Mouse (Mus musculus): ENCODE results near the gene Nars2.

The Nars2 gene

DNA sequence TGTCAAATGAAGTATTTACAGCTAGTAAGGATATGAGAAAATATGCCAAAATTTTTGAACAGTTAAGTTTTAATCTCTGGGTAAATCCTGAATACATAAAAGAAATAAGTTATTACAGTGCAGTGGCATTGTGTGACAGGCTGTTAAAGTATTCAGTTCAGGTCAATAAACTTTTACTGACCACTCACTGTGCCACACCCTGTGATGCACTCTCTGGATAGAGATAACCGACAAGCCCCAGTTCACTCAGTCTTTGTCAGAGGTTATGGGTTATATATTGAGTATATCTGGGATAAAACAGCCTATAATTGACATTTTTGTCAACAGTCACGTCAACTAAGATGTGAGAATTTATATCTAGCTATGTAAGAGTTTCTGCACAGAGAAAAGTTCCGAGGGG is 120.2 kb downstream of the Nars2 start:
- in situ Hi-C loops (cut with MboI, MseI): no loop called here

DNA sequence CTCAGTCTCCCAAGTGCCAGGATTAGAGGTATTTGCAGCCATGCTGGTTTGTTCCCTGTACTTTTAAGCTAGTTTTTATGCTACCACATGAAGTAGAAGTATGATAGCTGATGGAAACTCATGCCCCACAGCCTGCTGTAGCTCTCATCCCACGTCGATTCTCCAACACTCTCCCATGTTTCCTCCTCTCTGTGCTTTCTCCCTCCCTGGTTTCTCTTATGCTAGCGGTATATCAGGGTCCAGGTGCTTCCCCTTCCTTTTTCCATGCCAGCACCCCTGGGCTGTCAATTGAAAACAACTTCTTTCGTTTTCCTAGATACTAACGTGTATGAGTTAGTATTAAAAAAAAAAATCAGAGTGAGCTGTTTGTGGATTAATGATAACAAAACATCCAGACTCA is 120.8 kb downstream of the Nars2 start:
- in situ Hi-C loops (cut with MboI, MseI): no loop called here

DNA sequence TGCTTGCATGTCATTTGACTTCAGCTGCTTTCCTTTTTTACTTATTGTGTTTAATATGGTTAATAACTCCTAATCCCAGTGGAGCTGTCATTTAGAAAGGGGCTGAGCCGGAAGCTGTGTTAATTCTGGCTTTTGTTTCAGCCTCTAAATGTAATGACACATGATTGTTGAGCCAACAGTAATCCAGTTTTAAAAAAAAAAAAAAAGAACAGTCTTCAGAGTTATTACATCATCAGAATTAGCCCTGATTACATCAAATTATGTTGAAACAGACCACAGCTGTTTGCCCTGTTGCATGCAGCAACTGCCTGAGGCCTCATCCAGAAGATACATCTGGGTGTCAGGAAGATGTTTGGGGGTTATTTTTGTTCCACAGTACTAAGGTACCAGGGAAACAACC is 123.7 kb downstream of the Nars2 start:
- in situ Hi-C loops (cut with MboI, MseI): no loop called here

DNA sequence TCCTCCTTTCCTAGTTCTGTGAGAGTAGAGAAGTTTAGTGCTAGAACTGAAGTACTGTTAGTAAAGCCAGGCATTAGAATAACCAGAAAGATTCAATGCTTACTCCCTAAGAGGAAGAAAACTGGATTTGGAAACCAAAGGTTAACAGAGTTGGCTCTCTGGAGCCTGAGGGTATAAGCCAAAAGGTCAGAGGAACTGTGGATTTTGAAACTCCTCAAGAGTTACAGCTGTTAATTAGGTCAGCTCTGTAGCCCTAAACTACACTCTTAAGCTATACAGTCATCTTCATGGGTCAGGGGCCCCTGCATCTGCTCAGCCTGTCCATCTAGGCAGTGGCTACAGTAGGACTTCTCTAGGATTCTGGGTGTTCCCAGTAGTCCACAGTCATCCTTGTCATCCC is 125.7 kb downstream of the Nars2 start:
- in situ Hi-C loops (cut with MboI, MseI): no loop called here

DNA sequence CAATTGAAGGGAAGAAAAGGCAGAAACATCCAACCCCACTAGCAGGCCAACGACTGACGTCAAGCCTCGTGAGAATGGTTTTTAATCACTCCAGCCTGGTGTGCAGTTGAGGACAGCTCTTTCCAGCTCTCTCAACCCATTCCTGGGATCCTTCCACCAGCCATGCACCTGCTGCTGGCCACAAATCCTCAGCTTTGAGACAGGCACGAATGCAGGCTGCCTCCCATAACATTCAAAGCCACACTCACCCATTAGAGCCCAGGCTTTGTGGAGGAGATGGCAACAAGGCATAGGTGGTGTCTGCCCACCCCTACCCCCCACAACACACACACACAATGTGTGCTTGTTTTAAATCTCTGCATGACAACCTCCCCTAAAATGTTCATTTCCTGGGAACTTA is 127.4 kb downstream of the Nars2 start:
- in situ Hi-C loops (cut with MboI, MseI): no loop called here

DNA sequence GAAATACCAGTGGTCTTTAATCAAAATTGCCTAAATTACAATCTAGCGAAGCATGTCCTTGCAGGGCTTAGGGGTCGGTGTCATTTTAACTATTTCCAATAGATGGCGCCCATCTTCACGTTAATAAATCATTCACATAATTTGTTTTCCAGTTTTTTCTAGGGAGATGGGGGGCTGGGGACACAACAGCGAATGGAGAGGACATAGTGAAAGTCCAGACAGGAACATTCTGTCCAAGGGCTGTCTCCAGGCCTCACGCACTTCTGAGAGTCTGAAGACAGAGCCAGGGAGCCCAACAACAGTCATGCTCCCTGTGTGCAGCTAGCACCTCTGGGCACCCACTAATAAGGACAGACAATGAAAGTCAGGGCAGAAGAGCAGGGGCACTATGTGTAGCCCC is 127.8 kb downstream of the Nars2 start:
- in situ Hi-C loops (cut with MboI, MseI): no loop called here

DNA sequence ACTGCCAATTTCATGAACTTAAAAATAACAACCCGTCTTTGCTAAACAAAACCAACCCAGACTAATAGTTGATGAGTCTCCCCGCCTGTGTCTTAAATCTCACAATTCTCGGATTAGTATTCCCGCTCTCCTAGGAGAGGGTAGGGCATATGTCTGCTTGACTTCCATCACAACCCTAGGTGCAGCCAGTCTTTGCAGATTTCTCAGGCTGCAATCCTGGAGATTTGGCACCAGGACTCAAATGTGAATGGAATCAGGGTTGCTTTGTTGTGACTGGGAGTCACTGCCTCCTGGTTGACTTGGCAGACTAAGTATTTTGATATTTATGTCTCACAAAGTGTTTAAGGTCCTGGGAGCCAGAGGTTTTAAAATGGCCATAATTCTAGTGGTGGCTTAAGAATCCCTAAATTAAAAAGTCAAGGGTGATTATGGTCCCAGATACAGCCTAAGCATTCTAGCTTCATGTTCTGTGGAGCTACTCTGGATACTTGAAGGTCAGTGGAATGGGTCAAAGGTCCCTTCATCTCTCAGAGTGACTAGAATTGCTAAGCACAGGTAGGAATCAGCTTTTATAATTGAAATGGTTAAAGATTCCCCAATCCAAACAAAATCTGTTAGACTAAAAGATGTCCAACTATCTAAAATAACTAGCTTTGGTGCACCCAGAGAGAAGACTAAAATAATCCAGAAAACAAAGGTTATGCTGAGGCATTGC is 128.5 kb downstream of the Nars2 start:
- in situ Hi-C loops (cut with MboI, MseI): loop anchor here (5.0 kb wide), 1 partner anchor 103 kb away; no protein-coding TSS in a partner anchor

DNA sequence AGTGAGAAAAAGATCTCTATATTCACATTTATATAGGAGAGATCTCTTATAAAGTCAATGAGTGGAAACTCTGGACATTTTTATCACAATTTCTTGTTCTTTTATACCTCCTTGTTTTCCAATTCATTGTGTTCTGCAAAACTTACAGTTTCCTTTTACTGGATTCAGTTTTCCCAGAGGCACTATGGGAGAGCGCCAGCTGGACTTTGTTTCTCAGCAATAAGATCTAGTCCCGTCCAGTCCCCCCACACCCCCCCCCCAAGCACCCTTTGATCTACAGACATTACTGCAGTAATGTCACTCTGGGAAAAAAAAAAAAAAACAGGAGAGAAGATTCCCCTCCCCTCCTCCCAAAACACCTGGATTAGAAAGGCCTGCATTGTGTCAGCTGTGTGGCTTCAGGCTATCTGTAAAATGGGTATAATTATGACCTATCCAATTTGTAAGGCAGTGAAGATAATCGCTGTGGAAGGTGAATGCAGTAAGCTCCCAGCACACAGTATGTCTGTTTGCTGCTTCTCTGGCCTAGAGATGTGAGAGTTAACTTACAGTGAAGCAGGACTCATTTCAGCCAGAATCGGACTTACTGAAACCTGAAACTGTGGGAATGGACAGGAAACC is 129.4 kb downstream of the Nars2 start:
- in situ Hi-C loops (cut with MboI, MseI): loop anchor here (5.0 kb wide), 1 partner anchor 103 kb away; no protein-coding TSS in a partner anchor

DNA sequence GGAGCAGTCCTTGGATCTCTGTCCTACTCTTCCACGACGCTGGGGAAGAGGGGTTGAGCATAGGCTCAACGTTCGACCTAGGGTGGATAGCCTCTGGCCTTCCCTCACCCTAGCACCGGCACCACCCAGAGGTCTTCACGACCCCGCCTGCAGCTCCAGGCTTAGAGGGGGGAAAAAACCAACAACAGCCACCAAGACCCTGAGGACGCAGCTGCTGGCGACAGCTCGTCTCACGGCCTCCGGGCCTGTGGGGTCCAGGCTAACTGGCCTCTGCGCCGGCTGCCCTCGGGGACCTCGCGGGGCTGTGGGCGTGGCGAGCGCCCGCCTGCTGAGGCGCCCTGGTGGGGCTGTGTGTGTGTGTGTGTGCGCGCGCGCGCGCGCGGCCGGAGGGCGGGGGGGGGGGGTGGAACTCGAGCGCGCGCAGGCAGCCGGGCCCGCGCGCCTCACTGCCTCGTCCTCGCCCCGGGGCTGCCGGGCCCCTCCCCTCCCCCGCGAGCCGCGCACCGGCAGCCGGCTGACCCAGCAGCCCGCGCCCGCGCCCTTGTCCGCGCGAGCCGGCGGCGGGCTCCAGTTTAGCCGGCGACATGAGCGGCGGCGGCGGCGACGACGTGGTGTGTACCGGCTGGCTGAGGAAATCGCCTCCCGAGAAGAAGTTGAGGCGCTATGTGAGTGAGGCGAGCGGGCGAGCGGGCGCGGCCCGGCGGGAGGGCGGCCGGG is 130.1 kb downstream of the Nars2 start, which contains the start of gene Gab2:
Gene Gab2 (plus strand): TSS at position 345 of the 717 bp plus-strand sequence.
- in situ Hi-C loops (cut with MboI, MseI): loop anchor here (5.0 kb wide), 1 partner anchor 104 kb away; no protein-coding TSS in a partner anchor

DNA sequence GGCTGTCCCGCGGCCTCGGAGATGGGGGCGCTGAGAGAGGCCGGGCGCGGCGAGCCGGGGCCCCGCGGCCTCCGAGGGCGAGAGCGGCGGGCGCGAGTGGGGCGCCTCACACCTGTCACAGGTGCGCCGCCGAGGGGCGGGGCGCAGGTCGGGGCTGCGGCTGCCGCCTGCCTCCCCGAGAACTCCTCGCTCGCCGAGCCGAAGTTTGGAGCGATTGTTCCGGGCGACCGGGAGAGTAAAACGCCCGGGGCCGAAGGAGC is 130.6 kb downstream of the Nars2 start:
- in situ Hi-C loops (cut with MboI, MseI): loop anchor here (5.0 kb wide), 1 partner anchor 105 kb away; no protein-coding TSS in a partner anchor

DNA sequence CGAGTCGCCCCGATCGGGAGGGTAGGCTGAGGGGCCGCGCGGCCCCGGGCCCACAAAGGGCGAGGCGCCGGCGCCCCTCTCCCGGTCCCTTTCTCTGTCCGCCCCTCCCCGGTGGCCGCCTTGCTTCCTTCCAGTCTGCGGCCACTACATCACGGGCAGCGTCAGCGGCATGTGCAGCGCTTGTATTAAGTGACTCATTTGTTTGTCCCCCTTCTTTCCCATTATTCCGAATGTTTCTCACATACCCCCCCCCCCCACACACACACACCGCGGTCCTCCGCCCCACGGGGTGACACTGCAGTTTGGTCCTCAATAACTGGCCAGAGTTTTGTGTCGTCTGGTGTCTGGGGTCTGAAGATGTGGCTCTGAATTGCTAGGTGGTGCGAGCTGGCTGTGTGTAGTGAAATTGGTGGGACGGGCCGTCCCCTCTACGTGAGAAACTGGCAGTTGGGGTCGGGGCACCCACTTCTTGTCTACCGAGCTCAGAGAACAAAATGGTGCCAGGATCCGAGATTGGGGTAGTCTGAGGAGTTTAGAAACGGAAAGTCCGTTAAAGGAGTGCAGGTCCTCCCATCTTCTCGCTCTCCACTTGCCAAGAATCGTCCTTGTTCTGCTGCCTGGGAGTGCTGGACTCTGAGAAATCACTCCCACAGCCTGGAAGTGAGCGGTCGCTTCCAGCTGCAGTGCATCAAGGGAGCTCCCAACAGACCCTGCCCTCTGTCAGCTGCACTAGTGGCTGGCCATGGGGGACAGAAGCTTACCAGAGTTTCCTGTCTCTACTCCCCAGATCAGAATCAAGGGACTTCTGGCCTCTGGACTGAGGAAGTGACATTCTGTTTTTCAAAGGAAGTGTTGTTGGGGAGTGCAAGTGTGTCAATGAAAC is 131.2 kb downstream of the Nars2 start:
- in situ Hi-C loops (cut with MboI, MseI): loop anchor here (5.0 kb wide), 1 partner anchor 105 kb away; no protein-coding TSS in a partner anchor

DNA sequence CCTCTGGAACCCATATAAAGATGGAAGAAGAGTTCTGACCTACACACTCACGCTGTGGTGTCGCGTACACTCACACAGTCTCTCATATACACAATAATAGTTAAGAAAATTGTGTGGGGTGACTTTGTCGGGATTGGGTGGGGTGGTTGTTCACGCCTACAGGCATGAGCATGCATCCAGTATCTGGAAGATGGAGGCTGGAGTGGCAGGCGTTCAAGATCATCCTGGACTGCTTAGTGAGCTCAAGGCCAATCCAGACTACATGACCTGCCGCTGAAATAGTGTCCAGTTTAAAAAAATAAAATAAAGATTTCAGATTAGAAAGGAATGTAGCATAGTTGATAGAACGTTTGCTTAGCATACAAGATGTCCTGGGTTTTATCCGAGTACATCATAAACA is 132.3 kb downstream of the Nars2 start:
- in situ Hi-C loops (cut with MboI, MseI): loop anchor here (5.0 kb wide), 1 partner anchor 106 kb away; no protein-coding TSS in a partner anchor

DNA sequence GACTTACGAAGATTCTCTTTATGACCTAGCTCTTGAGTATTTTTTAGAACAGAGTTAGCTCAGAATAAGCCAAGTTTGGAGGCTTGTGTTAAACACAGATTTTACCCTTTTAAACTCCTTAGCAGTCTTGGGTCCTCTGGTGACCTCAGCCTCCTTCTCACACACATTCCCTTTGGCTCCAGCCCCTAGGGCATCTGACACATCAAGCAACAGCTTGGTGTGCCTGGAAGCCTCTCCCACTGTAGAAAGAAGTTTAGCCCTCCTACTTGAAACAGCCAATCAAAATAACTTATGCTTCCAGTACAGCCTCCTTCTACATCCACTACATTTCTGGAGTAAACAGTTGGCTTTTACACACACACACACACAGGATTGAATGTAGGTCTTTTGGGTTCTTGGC is 132.9 kb downstream of the Nars2 start:
- in situ Hi-C loops (cut with MboI, MseI): loop anchor here (5.0 kb wide), 1 partner anchor 107 kb away; no protein-coding TSS in a partner anchor

DNA sequence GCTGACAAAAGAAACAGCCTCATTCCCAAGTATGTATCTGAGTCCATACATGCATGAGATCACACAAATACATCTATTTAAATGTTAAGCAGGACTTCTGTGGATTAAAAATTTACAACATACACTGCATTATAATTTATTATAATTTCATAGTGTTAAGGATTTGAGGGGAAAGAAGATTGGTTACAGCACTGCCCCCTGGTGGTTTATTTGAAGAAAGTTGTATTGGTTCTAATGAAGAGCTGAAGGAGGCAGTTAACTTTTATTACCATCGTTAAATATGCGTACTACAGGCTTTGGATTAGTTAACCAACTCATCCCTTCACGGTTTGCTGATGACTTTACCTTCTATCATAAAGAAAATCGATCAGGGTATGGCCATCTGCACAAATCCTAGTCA is 134.0 kb downstream of the Nars2 start:
- in situ Hi-C loops (cut with MboI, MseI): no loop called here

DNA sequence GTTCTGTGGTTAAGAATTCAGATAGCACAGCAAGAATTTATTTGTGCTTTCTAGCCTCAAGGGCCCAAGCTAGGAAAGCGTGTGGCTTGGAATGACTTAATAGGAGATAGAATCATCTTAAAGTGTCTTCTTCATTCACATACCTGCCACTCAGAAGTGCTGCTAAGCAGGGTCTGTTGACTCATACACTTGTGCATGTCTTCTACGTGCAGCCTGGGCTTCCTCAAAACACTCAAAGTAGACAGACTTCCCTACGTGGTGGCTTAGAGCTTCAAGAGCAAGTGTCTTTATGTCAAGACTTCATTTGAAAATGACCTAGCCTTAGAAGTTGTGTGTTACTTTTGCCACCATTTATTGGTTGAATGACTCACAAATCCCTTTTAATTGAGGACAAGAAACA is 142.9 kb downstream of the Nars2 start:
- in situ Hi-C loops (cut with MboI, MseI): no loop called here

DNA sequence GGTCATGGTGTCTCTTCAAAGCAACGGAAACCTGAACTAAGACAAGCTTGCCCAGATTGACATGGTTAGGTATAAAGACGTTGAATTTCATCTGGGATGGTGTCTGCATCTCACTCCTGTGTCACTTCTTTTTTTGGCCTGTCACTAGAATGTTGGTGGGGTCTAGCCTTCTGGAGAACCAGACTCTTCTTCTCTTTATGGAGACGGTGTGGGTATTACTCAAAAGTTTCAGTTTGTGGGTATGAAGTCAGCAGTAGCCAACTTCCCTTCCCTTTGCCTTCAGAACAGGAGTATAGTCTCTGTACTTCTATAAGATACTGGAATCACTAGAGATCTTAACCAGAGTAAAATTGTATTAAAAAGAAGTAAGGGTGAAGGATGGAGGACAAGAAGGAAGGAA is 156.8 kb downstream of the Nars2 start:
- in situ Hi-C loops (cut with MboI, MseI): no loop called here
